Comparison of ENCODE assay signal across 1 mouse cellular context in the genomic region with DNA sequence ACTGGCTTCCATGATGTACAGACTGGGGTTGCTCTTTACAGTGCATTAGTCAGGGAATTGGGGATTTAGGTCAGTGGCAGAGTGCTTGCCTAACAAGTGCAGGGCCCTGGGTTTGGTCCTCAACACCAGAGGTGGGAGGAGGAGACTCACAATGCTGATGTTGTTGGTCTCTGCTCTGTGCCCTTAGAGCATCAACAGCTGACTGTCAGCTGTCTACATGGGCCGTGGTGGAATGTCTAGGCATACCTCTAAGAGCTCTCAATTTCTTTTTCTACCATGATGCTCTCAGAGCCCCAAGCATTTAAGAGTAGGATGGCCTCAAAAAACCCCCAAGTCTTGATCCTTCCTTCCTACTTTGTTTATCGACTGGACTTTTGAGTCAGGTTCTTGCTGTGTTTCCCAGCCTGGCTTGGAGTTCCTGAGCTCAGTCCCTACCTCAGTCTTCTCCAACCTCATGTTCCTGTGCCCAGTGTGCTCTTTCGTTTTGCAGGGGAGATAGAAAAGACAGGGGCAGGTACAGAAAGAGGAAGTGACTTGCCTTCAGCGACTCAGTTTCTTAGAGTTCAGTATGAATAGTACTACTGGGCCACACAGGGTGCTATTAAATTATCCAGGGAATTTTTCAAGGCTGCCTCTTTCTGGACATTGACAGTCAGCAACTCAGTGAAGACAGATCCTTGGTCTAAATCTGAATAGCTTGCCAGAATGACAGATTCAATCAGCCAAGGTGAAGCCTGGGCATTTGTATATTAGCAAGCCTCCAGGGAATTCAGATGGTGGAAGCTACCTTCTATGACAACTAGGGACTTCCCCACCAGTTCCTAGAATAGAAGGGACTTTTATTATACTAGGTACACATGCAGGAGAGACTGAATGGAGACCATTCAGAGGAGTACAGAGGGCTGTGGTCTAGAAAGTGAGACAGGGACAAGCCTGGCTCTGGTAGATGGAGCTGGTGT.
TF ChIP-seq lines count a peak whose summit lies in the region.

No protein-coding gene starts in this region.

TF ChIP-seq in CH12.LX, 34 proteins besides CTCF, POLR2A, EP300 and RAD21 (continued from another document):
- no peak for TF ChIP-seq ZC3H11A (IDR thresholded peaks at IDR 0.05; ENCODE audit: low read depth, low read length)
- no peak for TF ChIP-seq MAX (IDR thresholded peaks at IDR 0.05; ENCODE audit: low read length)
- TF ChIP-seq CHD2 (IDR thresholded peaks at IDR 0.05; ENCODE audit: low read length), result no peak
- TF ChIP-seq JUN (IDR thresholded peaks at IDR 0.05; ENCODE audit: insufficient read depth, low read depth, low read length), result peak; percentile 35; the same call in 1 of the 2 replicates
- 0 out of 2 replicates have a peak, but pooled peaks have one; percentile 49 for TF ChIP-seq ZMIZ1 (IDR thresholded peaks at IDR 0.05; ENCODE audit: low read depth, low read length)
- no peak for TF ChIP-seq KAT2A (IDR thresholded peaks at IDR 0.05; ENCODE audit: insufficient replicate concordance, low read length)
- no peak for TF ChIP-seq USF1 (IDR thresholded peaks at IDR 0.05; ENCODE audit: low read depth, low read length)
- TF ChIP-seq SMC3 (IDR thresholded peaks at IDR 0.05; ENCODE audit: low read depth, low read length), result peak; percentile 20; the same call in 1 of the 2 replicates
- TF ChIP-seq MAZ (IDR thresholded peaks at IDR 0.05; ENCODE audit: low read depth, low read length), result 0 out of 2 replicates have a peak, but pooled peaks have one; percentile 50
- TF ChIP-seq MEF2A (IDR thresholded peaks at IDR 0.05; ENCODE audit: borderline replicate concordance, low read depth, low read length), result peak; percentile 99
- no peak for TF ChIP-seq ZNF384 (IDR thresholded peaks at IDR 0.05; ENCODE audit: low read depth, low read length)
- peak; percentile 9; the same call in 1 of the 2 replicates for TF ChIP-seq TBP (conservative IDR thresholded peaks at IDR 0.05; ENCODE audit: low read depth, low read length)
- no peak for TF ChIP-seq POLR2AphosphoS2 (IDR thresholded peaks at IDR 0.05; ENCODE audit: low read depth, low read length)
- peak; percentile 71 for TF ChIP-seq TCF12 (IDR thresholded peaks at IDR 0.05; ENCODE audit: low read depth, low read length)
- peak; percentile 55; the same call in 1 of the 2 replicates for TF ChIP-seq NELFE (IDR thresholded peaks at IDR 0.05; ENCODE audit: low read depth, low read length)
- TF ChIP-seq USF2 (conservative IDR thresholded peaks at IDR 0.05; ENCODE audit: low read depth, low read length), result no peak
- TF ChIP-seq SIN3A (IDR thresholded peaks at IDR 0.05; ENCODE audit: low read length), result peak; percentile 88
- TF ChIP-seq ZKSCAN1 (IDR thresholded peaks at IDR 0.05; ENCODE audit: borderline replicate concordance, low read depth, low read length), result no peak
- TF ChIP-seq UBTF (IDR thresholded peaks at IDR 0.05; ENCODE audit: low read depth, low read length), result no peak
- no peak for TF ChIP-seq PAX5 (IDR thresholded peaks at IDR 0.05; ENCODE audit: low read length)
- TF ChIP-seq NRF1 (IDR thresholded peaks at IDR 0.05; ENCODE audit: low read depth, low read length), result no peak
- 0 out of 2 replicates have a peak, but pooled peaks have one; percentile 54 for TF ChIP-seq MYC (IDR thresholded peaks at IDR 0.05; ENCODE audit: low read depth, low read length)
